Mouse (Mus musculus) inflammation-experienced regulatory T-cells, adult 6 months (primary cell): ENCODE data around the gene Cidec. TPM values are rescaled to one million over a fixed set of nuclear protein-coding genes. Genes with fewer than 3 reads are reported as not detected.

Experiments used
- polyA plus RNA-seq, 3 experiments: library from polyadenylated mRNA; unstranded; fragments of 100-300 nt; shearing (Covaris generic); gene quantifications; one replicate each; pipeline ENCODE4 v1.2.1; 2017

Gene Cidec
- polyA plus RNA-seq, 3 experiments from 2014 or later: not detected

Other genes with a start within 250 kb of the Cidec start
- gene Lhfpl4, start 240.4 kb downstream of the Cidec start, polyA plus RNA-seq: under 1 TPM in 2 of 3 experiments, not detected in 1; 0.84 to 0.95 TPM
- gene Mtmr14, start 197.9 kb downstream of the Cidec start, polyA plus RNA-seq: 10 to 100 TPM; 12.0 to 18.4 (median 16.2) TPM
- gene Cpne9, start 153.5 kb downstream of the Cidec start, polyA plus RNA-seq: under 1 TPM in 2 of 3 experiments, not detected in 1; 0.21 to 0.22 TPM
- gene Brpf1, start 128.6 kb downstream of the Cidec start, polyA plus RNA-seq: 10 to 100 TPM in 2 of 3 experiments, 1 to 10 TPM in 1; 9.2 to 15.3 (median 13.7) TPM
- gene Ogg1, start 108.8 kb downstream of the Cidec start, polyA plus RNA-seq: 10 to 100 TPM; 12.7 to 23.8 (median 20.9) TPM
- 1 to 10 TPM; 1.3 to 2.6 (median 2.2) TPM for gene Camk1, start 91.8 kb downstream of the Cidec start, polyA plus RNA-seq
- 10 to 100 TPM; 27.5 to 44.5 (median 43.3) TPM for gene Tada3, start 57.9 kb downstream of the Cidec start, polyA plus RNA-seq
- 100 to 1,000 TPM; 516 to 980 (median 581) TPM for gene Arpc4, start 57.6 kb downstream of the Cidec start, polyA plus RNA-seq
- gene Ttll3, start 46.5 kb downstream of the Cidec start, polyA plus RNA-seq: 10 to 100 TPM in 2 of 3 experiments, 1 to 10 TPM in 1; 6.6 to 18.5 (median 16.4) TPM
- 10 to 100 TPM in 2 of 3 experiments, 1 to 10 TPM in 1; 6.5 to 13.4 (median 12.0) TPM for gene Rpusd3, start 16.4 kb downstream of the Cidec start, polyA plus RNA-seq
- gene Jagn1, start 6.8 kb upstream of the Cidec start, polyA plus RNA-seq: 10 to 100 TPM; 50.3 to 60.1 (median 56.3) TPM
- gene Il17re, start 22.7 kb upstream of the Cidec start, polyA plus RNA-seq: 1 to 10 TPM in 2 of 3 experiments, under 1 TPM in 1; 0.69 to 8.2 (median 1.9) TPM
- gene Il17rc, start 35.7 kb upstream of the Cidec start, polyA plus RNA-seq: under 1 TPM in 2 of 3 experiments, not detected in 1; 0.32 to 0.47 TPM
- gene Creld1, start 47.5 kb upstream of the Cidec start, polyA plus RNA-seq: 1 to 10 TPM; 6.1 to 9.2 (median 8.1) TPM
- gene Prrt3, start 66.2 kb upstream of the Cidec start, polyA plus RNA-seq: under 1 TPM in 1 of 3 experiments, not detected in 2; 0.17 TPM
- gene Emc3, start 95.9 kb upstream of the Cidec start, polyA plus RNA-seq: 10 to 100 TPM; 57.0 to 69.1 (median 62.4) TPM
- gene Fancd2, start 95.9 kb upstream of the Cidec start, polyA plus RNA-seq: 1 to 10 TPM; 1.4 to 9.7 (median 2.0) TPM
- not detected for gene Fancd2os, start 165.0 kb upstream of the Cidec start, polyA plus RNA-seq
- 100 to 1,000 TPM; 274 to 315 (median 285) TPM for gene Brk1, start 169.0 kb upstream of the Cidec start, polyA plus RNA-seq
- gene Vhl, start 188.2 kb upstream of the Cidec start, polyA plus RNA-seq: 10 to 100 TPM in 2 of 3 experiments, 1 to 10 TPM in 1; 9.9 to 12.3 (median 12.0) TPM
- 10 to 100 TPM; 18.1 to 35.7 (median 21.5) TPM for gene Irak2, start 202.7 kb upstream of the Cidec start, polyA plus RNA-seq